Mouse (Mus musculus): Measurements from ENCODE around the gene Baiap2l1.

DNA sequence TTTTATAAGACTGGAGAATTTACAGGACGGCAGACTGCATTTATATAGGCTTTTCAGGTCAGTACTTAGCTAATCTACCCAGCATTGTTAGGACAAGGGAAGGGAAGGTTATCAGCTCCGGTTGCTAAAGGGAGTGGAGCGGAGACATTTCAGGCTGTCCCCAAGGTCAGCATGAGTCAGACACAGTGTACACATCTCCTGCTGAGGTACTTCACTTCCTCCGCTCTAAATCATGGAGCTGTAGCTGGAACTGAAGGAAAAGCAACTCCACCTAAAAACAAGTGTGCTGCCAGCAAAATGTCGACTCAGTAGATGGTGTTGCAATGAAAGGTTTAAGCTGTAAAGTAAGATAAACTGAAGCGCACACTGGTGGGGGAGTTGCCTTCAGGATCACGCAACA lies 36.2 kb downstream of the Baiap2l1 start:
- TF ChIP-seq POLR2A (IDR thresholded peaks at IDR 0.05; ENCODE audit: low read depth, low read length) (no peak), CTCF (IDR thresholded peaks at IDR 0.05; ENCODE audit: borderline replicate concordance, insufficient read depth, low read length) (no peak)
